1 mouse cellular context compared by ENCODE assay signal in the genomic region with DNA sequence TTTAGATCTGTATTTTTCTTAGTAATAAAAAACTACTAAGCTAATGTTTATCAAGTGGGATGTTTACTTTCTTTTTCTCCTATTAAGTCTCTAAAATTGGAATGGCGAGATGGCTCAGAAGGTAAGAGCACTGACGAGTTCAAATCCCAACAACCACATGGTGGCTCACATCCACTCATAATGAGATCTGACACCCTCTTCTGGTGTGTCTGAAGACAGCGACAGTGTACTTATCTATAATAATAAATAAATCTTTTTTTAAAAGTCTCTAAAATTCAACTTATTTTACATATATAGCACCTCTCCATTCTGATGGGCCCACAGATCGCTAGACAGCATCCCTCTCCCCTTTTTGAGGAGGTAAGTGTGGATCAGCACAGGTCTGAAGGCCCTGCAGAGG.
TF ChIP-seq lines count a peak whose summit lies in the region.

No protein-coding gene starts in this region.

TF ChIP-seq in CH12.LX, 34 proteins besides CTCF, POLR2A, EP300 and RAD21:
- TF ChIP-seq IRF4 (IDR thresholded peaks at IDR 0.05; ENCODE audit: low read depth, low read length), result 0 out of 2 replicates have a peak, but pooled peaks have one; percentile 35
- TF ChIP-seq MXI1 (IDR thresholded peaks at IDR 0.05; ENCODE audit: low read depth, low read length), result 0 out of 2 replicates have a peak, but pooled peaks have one; percentile 25
- no peak for TF ChIP-seq USF2 (conservative IDR thresholded peaks at IDR 0.05; ENCODE audit: low read depth, low read length)
- peak; percentile 7; the same call in 1 of the 2 replicates for TF ChIP-seq SMC3 (IDR thresholded peaks at IDR 0.05; ENCODE audit: low read depth, low read length)
- TF ChIP-seq JUN (IDR thresholded peaks at IDR 0.05; ENCODE audit: insufficient read depth, low read depth, low read length), result no peak
- 0 out of 2 replicates have a peak, but pooled peaks have one; percentile 16 for TF ChIP-seq JUND (conservative IDR thresholded peaks at IDR 0.05; ENCODE audit: low read depth, low read length)
- no peak for TF ChIP-seq ZNF384 (IDR thresholded peaks at IDR 0.05; ENCODE audit: low read depth, low read length)
- 0 out of 2 replicates have a peak, but pooled peaks have one; percentile 41 for TF ChIP-seq MYC (IDR thresholded peaks at IDR 0.05; ENCODE audit: low read depth, low read length)
- no peak for TF ChIP-seq POLR2AphosphoS2 (IDR thresholded peaks at IDR 0.05; ENCODE audit: low read depth, low read length)
- no peak for TF ChIP-seq MAX (IDR thresholded peaks at IDR 0.05; ENCODE audit: low read length)
